Mouse (Mus musculus) megakaryocyte progenitor cell, adult 5-6 weeks (primary cell): ENCODE data around the gene Wnt4. TPM values are rescaled to one million over a fixed set of nuclear protein-coding genes. Genes with fewer than 3 reads are reported as not detected.
A peak's percentile ranks its signal among the peaks of the same experiment; 100 is the strongest.

Source experiments
- ATAC-seq: replicated peaks from 2 replicates; pipeline ENCODE4 v1.8.0; 2016; ENCODE audit warnings: mild to moderate bottlenecking, moderate TSS enrichment, inconsistent platforms; ENCODE audit not compliant: poor library complexity
- total RNA-seq, 2 experiments: library from RNA; stranded (forward) in 1 of 2; stranded (reverse) in 1 of 2; fragments of 157-497, 149-512 nt in 1 of 2; fragments of 200-1000 nt in 1 of 2; gene quantifications; 2 replicates each; pipeline versions ENCODE4 v1.2.3 to v1.2.4; 2015 to 2017

Wnt4 gene
- total RNA-seq, 2 experiments from 2014 or later: not detected

GRCm38 (mm10) chr4:137278144-137279040 is 1.1 kb downstream of the Wnt4 start:
- no peak for ATAC-seq

GRCm38 (mm10) chr4:137279346-137279745 is 2.1 kb downstream of the Wnt4 start:
- no peak for ATAC-seq

GRCm38 (mm10) chr4:137281273-137281672 is 4.0 kb downstream of the Wnt4 start:
- no peak for ATAC-seq

GRCm38 (mm10) chr4:137282122-137282521 is 4.8 kb downstream of the Wnt4 start:
- no peak for ATAC-seq

- ATAC-seq: no peak
Measured at GRCm38 (mm10) chr4:137282584-137283406, 5.5 kb downstream of the Wnt4 start.

GRCm38 (mm10) chr4:137283407-137283732 is 6.1 kb downstream of the Wnt4 start:
- no peak for ATAC-seq

- ATAC-seq: no peak
Measured at GRCm38 (mm10) chr4:137285876-137286661, 8.8 kb downstream of the Wnt4 start.

- ATAC-seq: no peak
Measured at GRCm38 (mm10) chr4:137286662-137286953, 9.3 kb downstream of the Wnt4 start.

- ATAC-seq: no peak
Measured at GRCm38 (mm10) chr4:137287206-137287605, 9.9 kb downstream of the Wnt4 start.

- peak; percentile 37; the same call in 1 of the 2 replicates for ATAC-seq
Measured at GRCm38 (mm10) chr4:137287818-137288217, 10.5 kb downstream of the Wnt4 start.

GRCm38 (mm10) chr4:137289701-137290100 is 12.4 kb downstream of the Wnt4 start:
- no peak for ATAC-seq

GRCm38 (mm10) chr4:137290250-137290649 is 13.0 kb downstream of the Wnt4 start:
- no peak for ATAC-seq

GRCm38 (mm10) chr4:137292625-137293024 is 15.3 kb downstream of the Wnt4 start:
- ATAC-seq: no peak

- no peak for ATAC-seq
Measured at GRCm38 (mm10) chr4:137294032-137294431, 16.7 kb downstream of the Wnt4 start.

GRCm38 (mm10) chr4:137294474-137294873 is 17.2 kb downstream of the Wnt4 start:
- ATAC-seq: no peak

- ATAC-seq: no peak
Measured at GRCm38 (mm10) chr4:137294951-137295350, 17.7 kb downstream of the Wnt4 start.

GRCm38 (mm10) chr4:137297611-137298010 is 20.3 kb downstream of the Wnt4 start:
- no peak for ATAC-seq

GRCm38 (mm10) chr4:137298406-137298805 is 21.1 kb downstream of the Wnt4 start:
- no peak for ATAC-seq

- 0 out of 2 replicates have a peak, but pooled peaks have one; percentile 4 for ATAC-seq
Measured at GRCm38 (mm10) chr4:137300227-137300626, 22.9 kb downstream of the Wnt4 start.

GRCm38 (mm10) chr4:137301635-137302034 is 24.3 kb downstream of the Wnt4 start:
- ATAC-seq: no peak

- ATAC-seq: no peak
Measured at GRCm38 (mm10) chr4:137304106-137304505, 26.8 kb downstream of the Wnt4 start.
